ENCODE assay signal across 34 mouse cellular contexts in genomic region chr9:114384691-114385090, GRCm38 (mm10). TPM values are rescaled to one million over a fixed set of nuclear protein-coding genes. Genes with fewer than 3 reads are reported as not detected.
DNase-seq lines count a peak whose midpoint lies in the region; ATAC-seq and TF ChIP-seq lines count a peak whose summit lies in the region.
"Had no signal": no experiment of that assay in that cellular context is flagged by ENCODE, and none has a peak within 500 bp of the region (broad histone marks: within the 10 kb centered on the region; RNA-seq: fewer than 3 reads in every experiment).

No protein-coding gene starts in this region.

- no peaks in the 10 kb centered on the region for H3K27me3 ChIP-seq in intestine, embryonic 16.5 days (replicated peaks; ENCODE audit: control insufficient read depth, insufficient read depth, low read length)
- no peaks in the 10 kb centered on the region for H3K27me3 ChIP-seq in intestine, embryonic 15.5 days (replicated peaks)
- H3K27me3 ChIP-seq in ES-Bruce4 (ENCODE audit: control insufficient read depth, insufficient read depth, low read length, poor library complexity, severe bottlenecking) (no peaks in the 10 kb centered on the region), MEL (ENCODE audit: control insufficient read depth in 1 of 2, insufficient read depth in 2 of 2, low read length in 2 of 2) (no peaks in the 10 kb centered on the region)
- H3K27me3 ChIP-seq in intestine, postnatal 0 days (replicated peaks; ENCODE audit: control insufficient read depth, insufficient read depth, low read length), result no peaks in the 10 kb centered on the region
- H3K27me3 ChIP-seq in kidney, embryonic 15.5 days, result no peaks in the 10 kb centered on the region
- H3K27me3 ChIP-seq in neural tube, embryonic 15.5 days (replicated peaks), result no peaks in the 10 kb centered on the region
- H3K27me3 ChIP-seq: CH12.LX; forebrain, embryonic 13.5 days; heart, embryonic 13.5 days; hindbrain, embryonic 15.5 days had no signal

- no peak for DNase-seq in MEL (ENCODE audit: low read depth, low spot score)
- no peak for DNase-seq in adrenal gland, postnatal 36 days
- DNase-seq: adrenal gland, adult 2 months; adrenal gland, postnatal 14 days; B cell, adult 2 months; cerebellum, adult 18-20 months; cerebellum, adult 9-10 months; cerebellum, postnatal 14 days; gastrocnemius, postnatal 10 days; gastrocnemius, postnatal 36 days; heart, adult 2 months; heart, postnatal 14 days; heart, postnatal 4 days had no signal

- no peak for TF ChIP-seq EP300 in ES-Bruce4 (IDR thresholded peaks at IDR 0.05; ENCODE audit: insufficient read depth, low read depth, low read length)
- no peak for TF ChIP-seq EP300 in MEL (IDR thresholded peaks at IDR 0.05; ENCODE audit: low read depth in 1 of 2, low read length in 2 of 2)

- no peak for TF ChIP-seq RAD21 in MEL (IDR thresholded peaks at IDR 0.05; ENCODE audit: low read depth, low read length)

- H3K4me2 ChIP-seq in intestine, embryonic 16.5 days (ENCODE audit: low read depth, low read length), result no peak overlapping the region
- H3K4me2 ChIP-seq in intestine, embryonic 15.5 days (replicated peaks), result no peak overlapping the region
- H3K4me2 ChIP-seq in intestine, postnatal 0 days (replicated peaks; ENCODE audit: low read depth), result no peak overlapping the region
- no peak overlapping the region for H3K4me2 ChIP-seq in kidney, embryonic 15.5 days
- H3K4me2 ChIP-seq in neural tube, embryonic 15.5 days, result no peak overlapping the region
- H3K4me2 ChIP-seq: forebrain, embryonic 13.5 days; heart, embryonic 13.5 days; hindbrain, embryonic 15.5 days had no signal

- no peak for TF ChIP-seq POLR2A in ES-Bruce4 (IDR thresholded peaks at IDR 0.05; ENCODE audit: insufficient read depth, low read length)
- TF ChIP-seq POLR2A in MEL (IDR thresholded peaks at IDR 0.05; ENCODE audit: control insufficient read depth in 1 of 2, insufficient read depth in 1 of 2, low read depth in 1 of 2, low read length in 2 of 2, poor library complexity in 1 of 2), result no peak

- ATAC-seq in intestine, embryonic 16.5 days, result no peak
- ATAC-seq in intestine, embryonic 15.5 days, result no peak
- no peak for ATAC-seq in intestine, postnatal 0 days
- ATAC-seq in kidney, embryonic 15.5 days (replicated peaks; ENCODE audit: low FRiP score), result no peak
- ATAC-seq in neural tube, embryonic 15.5 days (ENCODE audit: low FRiP score), result no peak
- ATAC-seq: forebrain, embryonic 13.5 days; forebrain, embryonic 16.5 days had no signal

- H3K4me3 ChIP-seq in intestine, embryonic 16.5 days (ENCODE audit: low read length), result no peak overlapping the region
- H3K4me3 ChIP-seq in intestine, embryonic 15.5 days (replicated peaks), result no peak overlapping the region
- no peak overlapping the region for H3K4me3 ChIP-seq in ES-Bruce4 (ENCODE audit: low read depth, low read length)
- H3K4me3 ChIP-seq in MEL (ENCODE audit: control insufficient read depth in 1 of 2, insufficient read depth in 1 of 2, low read depth in 2 of 2, low read length in 2 of 2), result no peak overlapping the region
- H3K4me3 ChIP-seq in intestine, postnatal 0 days (ENCODE audit: low read depth, low read length), result no peak overlapping the region
- H3K4me3 ChIP-seq in kidney, embryonic 15.5 days (replicated peaks), result no peak overlapping the region
- no peak overlapping the region for H3K4me3 ChIP-seq in neural tube, embryonic 15.5 days (replicated peaks)
- H3K4me3 ChIP-seq: forebrain, embryonic 13.5 days; heart, adult 2 months; heart, embryonic 10.5 days; heart, embryonic 13.5 days; hindbrain, embryonic 15.5 days had no signal

- no peaks in the 10 kb centered on the region for H3K9me3 ChIP-seq in intestine, embryonic 16.5 days (ENCODE audit: control insufficient read depth, low read length)
- H3K9me3 ChIP-seq in intestine, embryonic 15.5 days, result no peaks in the 10 kb centered on the region
- H3K9me3 ChIP-seq in ES-Bruce4 (replicated peaks; ENCODE audit: control insufficient read depth, insufficient read depth, low read length, poor library complexity, severe bottlenecking), result no peaks in the 10 kb centered on the region
- no peaks in the 10 kb centered on the region for H3K9me3 ChIP-seq in MEL (replicated peaks; ENCODE audit: insufficient read depth, low read length)
- H3K9me3 ChIP-seq in intestine, postnatal 0 days (ENCODE audit: control insufficient read depth), result no peaks in the 10 kb centered on the region
- no peaks in the 10 kb centered on the region; the same call in 1 of the 2 replicates for H3K9me3 ChIP-seq in kidney, embryonic 15.5 days (replicated peaks)
- H3K9me3 ChIP-seq in neural tube, embryonic 15.5 days (replicated peaks), result no peaks in the 10 kb centered on the region
- H3K9me3 ChIP-seq: forebrain, embryonic 13.5 days; heart, embryonic 10.5 days; heart, embryonic 13.5 days; hindbrain, embryonic 15.5 days had no signal

- peaks cover 3% of the 10 kb centered on the region for H3K79me2 ChIP-seq in MEL (ENCODE audit: control insufficient read depth, insufficient read depth, low read length, poor library complexity)

- WGBS in intestine, embryonic 16.5 days, result 90% methylated on average over 24 of the region's 24 CpGs
- WGBS in intestine, embryonic 15.5 days, result 92% methylated on average over 24 of the region's 24 CpGs
- 93% methylated on average over 24 of the region's 24 CpGs for WGBS in intestine, postnatal 0 days
- 94% methylated on average over 24 of the region's 24 CpGs for WGBS in kidney, embryonic 15.5 days
- 94% methylated on average over 24 of the region's 24 CpGs for WGBS in neural tube, embryonic 15.5 days

- TF ChIP-seq CTCF in ES-Bruce4 (IDR thresholded peaks at IDR 0.05; ENCODE audit: low read depth, low read length) (peak; percentile 61), MEL (IDR thresholded peaks at IDR 0.05 in 2 of 3, conservative IDR thresholded peaks at IDR 0.05 in 1 of 3; ENCODE audit: control insufficient read depth in 1 of 3, insufficient read depth in 1 of 3, low read depth in 2 of 3, low read length in 3 of 3, poor library complexity in 1 of 3, severe bottlenecking in 1 of 3) (peak in 2 of 3 experiments; percentile 3 to 31; a peak in 2 of 6 replicates)
- 0 out of 2 replicates have a peak, but pooled peaks have one; percentile 19 for TF ChIP-seq CTCF in intestine, postnatal 0 days (IDR thresholded peaks at IDR 0.05; ENCODE audit: low read depth)

- H3K4me1 ChIP-seq in intestine, embryonic 16.5 days (ENCODE audit: control insufficient read depth, insufficient read depth, low read length), result peaks cover 22% of the 10 kb centered on the region
- H3K4me1 ChIP-seq in intestine, embryonic 15.5 days (replicated peaks), result peaks cover 17% of the 10 kb centered on the region
- H3K4me1 ChIP-seq in ES-Bruce4 (ENCODE audit: control insufficient read depth, insufficient read depth, low read length) (no peaks in the 10 kb centered on the region), MEL (ENCODE audit: control insufficient read depth in 1 of 2, insufficient read depth in 2 of 2, low read length in 2 of 2) (no peaks in the 10 kb centered on the region)
- H3K4me1 ChIP-seq in intestine, postnatal 0 days (replicated peaks; ENCODE audit: control insufficient read depth, insufficient read depth, low read length), result 0 out of 2 replicates have a peak, but pooled peaks cover 11% of the 10 kb centered on the region
- H3K4me1 ChIP-seq in kidney, embryonic 15.5 days, result peaks cover 26% of the 10 kb centered on the region
- 0 out of 2 replicates have a peak, but pooled peaks cover 2% of the 10 kb centered on the region for H3K4me1 ChIP-seq in neural tube, embryonic 15.5 days
- H3K4me1 ChIP-seq: forebrain, embryonic 13.5 days had no signal

- H3K9ac ChIP-seq in intestine, embryonic 16.5 days (ENCODE audit: low read depth, low read length), result no peak overlapping the region
- no peak overlapping the region for H3K9ac ChIP-seq in intestine, embryonic 15.5 days
- H3K9ac ChIP-seq in ES-Bruce4 (ENCODE audit: low read depth, poor library complexity, severe bottlenecking), result no peak overlapping the region
- no peak overlapping the region for H3K9ac ChIP-seq in MEL (ENCODE audit: control insufficient read depth, low read depth, low read length, poor library complexity, severe bottlenecking)
- H3K9ac ChIP-seq in intestine, postnatal 0 days (ENCODE audit: low read depth, low read length), result no peak overlapping the region
- no peak overlapping the region for H3K9ac ChIP-seq in kidney, embryonic 15.5 days
- H3K9ac ChIP-seq in neural tube, embryonic 15.5 days (replicated peaks), result no peak overlapping the region
- H3K9ac ChIP-seq: forebrain, embryonic 13.5 days; heart, embryonic 13.5 days; hindbrain, embryonic 15.5 days had no signal

- H3K27ac ChIP-seq in intestine, embryonic 16.5 days (ENCODE audit: low read length), result peak overlapping the region; percentile 88; the same call in 1 of the 2 replicates
- no peak overlapping the region for H3K27ac ChIP-seq in intestine, embryonic 15.5 days
- H3K27ac ChIP-seq in ES-Bruce4 (ENCODE audit: insufficient read depth, low read length) (no peak overlapping the region), MEL (ENCODE audit: control insufficient read depth, low read depth, low read length) (no peak overlapping the region)
- H3K27ac ChIP-seq in intestine, postnatal 0 days (ENCODE audit: low read depth, low read length), result peak overlapping the region; percentile 78
- no peak overlapping the region for H3K27ac ChIP-seq in kidney, embryonic 15.5 days
- H3K27ac ChIP-seq in neural tube, embryonic 15.5 days (replicated peaks), result no peak overlapping the region
- H3K27ac ChIP-seq: forebrain, embryonic 13.5 days; heart, adult 2 months; heart, embryonic 10.5 days; heart, embryonic 13.5 days; hindbrain, embryonic 15.5 days had no signal

- H3K36me3 ChIP-seq in intestine, embryonic 16.5 days (ENCODE audit: control insufficient read depth, insufficient read depth, low read length), result peaks cover 11% of the 10 kb centered on the region
- 0 out of 2 replicates have a peak, but pooled peaks cover 2% of the 10 kb centered on the region for H3K36me3 ChIP-seq in intestine, embryonic 15.5 days
- H3K36me3 ChIP-seq in ES-Bruce4 (ENCODE audit: control insufficient read depth, insufficient read depth, low read length, poor library complexity, severe bottlenecking) (0 out of 2 replicates have a peak, but pooled peaks cover 2% of the 10 kb centered on the region), MEL (ENCODE audit: control insufficient read depth in 1 of 2, insufficient read depth in 2 of 2, low read length in 2 of 2) (0 out of 4 replicates have a peak, but pooled peaks cover 0 to 1% of the 10 kb centered on the region in 2 experiments)
- peaks cover 15% of the 10 kb centered on the region; the same call in 1 of the 2 replicates for H3K36me3 ChIP-seq in intestine, postnatal 0 days (ENCODE audit: control insufficient read depth, insufficient read depth)
- H3K36me3 ChIP-seq in kidney, embryonic 15.5 days, result peaks cover 55% of the 10 kb centered on the region
- H3K36me3 ChIP-seq in neural tube, embryonic 15.5 days, result 0 out of 2 replicates have a peak, but pooled peaks cover 4% of the 10 kb centered on the region

RNA-seq across cellular contexts. Expression of gene Crtap, which starts 5.8 kb away (rescaled TPM):
- polyA plus RNA-seq in intestine, embryonic 16.5 days (2015; fragmentation: Nextera tagmentation; extraction: Ambion mirVana), result 98.2 and 104 TPM in 2 replicates
- polyA plus RNA-seq in intestine, embryonic 15.5 days (2015; fragmentation: Nextera tagmentation; extraction: Ambion mirVana), result 107 and 110 TPM in 2 replicates
- polyA plus RNA-seq in ES-Bruce4 (2011; ENCODE audit: insufficient read depth, insufficient read length, low read depth, missing spikeins), result 45.7 and 53.3 TPM in 2 replicates
- 17.3 and 21.5 TPM in 2 replicates for total RNA-seq in MEL (2012; rRNA removed)
- polyA plus RNA-seq in MEL (2012; ENCODE audit: insufficient read depth in 1 of 2, insufficient read length in 2 of 2, low read depth in 1 of 2, low replicate concordance in 2 of 2, missing spikeins in 1 of 2), result 10 to 100 TPM in 1 of 2 experiments, not detected in 1; 62.2 TPM
- polyA plus RNA-seq in intestine, postnatal 0 days (2015; fragmentation: Nextera tagmentation; extraction: Ambion mirVana), result 57.3 and 58.3 TPM in 2 replicates
- 128 and 138 TPM in 2 replicates for polyA plus RNA-seq in kidney, embryonic 15.5 days (2015; fragmentation: Nextera tagmentation; extraction: Ambion mirVana)
- 34.0 and 42.8 TPM in 2 replicates for polyA plus RNA-seq in neural tube, embryonic 15.5 days (2015; fragmentation: Nextera tagmentation; extraction: Ambion mirVana)
- total RNA-seq in adrenal gland, postnatal 36 days (2021), result 100 to 1,000 TPM; 111 to 112 TPM

RNA-seq across cellular contexts. Expression of gene Glb1, which starts 16.2 kb away (rescaled TPM):
- 295 and 399 TPM in 2 replicates for polyA plus RNA-seq in intestine, embryonic 16.5 days (2015; fragmentation: Nextera tagmentation; extraction: Ambion mirVana)
- polyA plus RNA-seq in intestine, embryonic 15.5 days (2015; fragmentation: Nextera tagmentation; extraction: Ambion mirVana), result 157 and 179 TPM in 2 replicates
- polyA plus RNA-seq in ES-Bruce4 (2011; ENCODE audit: insufficient read depth, insufficient read length, low read depth, missing spikeins) (41.1 TPM in 2 replicates), MEL (2012; ENCODE audit: insufficient read depth in 1 of 2, insufficient read length in 2 of 2, low read depth in 1 of 2, low replicate concordance in 2 of 2, missing spikeins in 1 of 2) (10 to 100 TPM in 1 of 2 experiments, not detected in 1; 15.7 TPM)
- 7.0 and 8.1 TPM in 2 replicates for total RNA-seq in MEL (2012; rRNA removed)
- polyA plus RNA-seq in intestine, postnatal 0 days (2015; fragmentation: Nextera tagmentation; extraction: Ambion mirVana), result 491 and 524 TPM in 2 replicates
- 54.0 and 58.4 TPM in 2 replicates for polyA plus RNA-seq in kidney, embryonic 15.5 days (2015; fragmentation: Nextera tagmentation; extraction: Ambion mirVana)
- 30.9 and 38.2 TPM in 2 replicates for polyA plus RNA-seq in neural tube, embryonic 15.5 days (2015; fragmentation: Nextera tagmentation; extraction: Ambion mirVana)
- total RNA-seq in adrenal gland, postnatal 36 days (2021), result 10 to 100 TPM; 29.1 to 32.1 TPM

RNA-seq across cellular contexts. Expression of gene Tmppe, which starts 16.2 kb away (rescaled TPM):
- 31.2 and 40.7 TPM in 2 replicates for polyA plus RNA-seq in intestine, embryonic 16.5 days (2015; fragmentation: Nextera tagmentation; extraction: Ambion mirVana)
- polyA plus RNA-seq in intestine, embryonic 15.5 days (2015; fragmentation: Nextera tagmentation; extraction: Ambion mirVana), result 18.3 and 22.1 TPM in 2 replicates
- 6.5 and 7.3 TPM in 2 replicates for polyA plus RNA-seq in ES-Bruce4 (2011; ENCODE audit: insufficient read depth, insufficient read length, low read depth, missing spikeins)
- 7.1 and 7.5 TPM in 2 replicates for total RNA-seq in MEL (2012; rRNA removed)
- polyA plus RNA-seq in MEL (2012; ENCODE audit: insufficient read depth in 1 of 2, insufficient read length in 2 of 2, low read depth in 1 of 2, low replicate concordance in 2 of 2, missing spikeins in 1 of 2), result 1 to 10 TPM in 1 of 2 experiments, not detected in 1; 9.2 TPM
- 25.7 and 30.0 TPM in 2 replicates for polyA plus RNA-seq in intestine, postnatal 0 days (2015; fragmentation: Nextera tagmentation; extraction: Ambion mirVana)
- polyA plus RNA-seq in kidney, embryonic 15.5 days (2015; fragmentation: Nextera tagmentation; extraction: Ambion mirVana), result 11.0 and 12.5 TPM in 2 replicates
- 8.8 and 11.8 TPM in 2 replicates for polyA plus RNA-seq in neural tube, embryonic 15.5 days (2015; fragmentation: Nextera tagmentation; extraction: Ambion mirVana)
- total RNA-seq in adrenal gland, postnatal 36 days (2021), result 1 to 10 TPM; 6.3 to 7.0 TPM

RNA-seq across cellular contexts. Expression of gene Bcl2a1c, which starts 54.8 kb away (rescaled TPM):
- not detected in 2 replicates for polyA plus RNA-seq in intestine, embryonic 16.5 days (2015; fragmentation: Nextera tagmentation; extraction: Ambion mirVana)
- not detected in 2 replicates for polyA plus RNA-seq in intestine, embryonic 15.5 days (2015; fragmentation: Nextera tagmentation; extraction: Ambion mirVana)
- polyA plus RNA-seq in ES-Bruce4 (2011; ENCODE audit: insufficient read depth, insufficient read length, low read depth, missing spikeins) (not detected in 2 replicates), MEL (2012; ENCODE audit: insufficient read depth in 1 of 2, insufficient read length in 2 of 2, low read depth in 1 of 2, low replicate concordance in 2 of 2, missing spikeins in 1 of 2) (not detected)
- total RNA-seq in MEL (2012; rRNA removed), result not detected in 2 replicates
- polyA plus RNA-seq in intestine, postnatal 0 days (2015; fragmentation: Nextera tagmentation; extraction: Ambion mirVana), result not detected in 2 replicates
- not detected in 2 replicates for polyA plus RNA-seq in kidney, embryonic 15.5 days (2015; fragmentation: Nextera tagmentation; extraction: Ambion mirVana)
- polyA plus RNA-seq in neural tube, embryonic 15.5 days (2015; fragmentation: Nextera tagmentation; extraction: Ambion mirVana), result not detected in 2 replicates
- total RNA-seq in adrenal gland, postnatal 36 days (2021), result not detected
- total RNA-seq: adrenal gland, adult 2 months; adrenal gland, postnatal 14 days; gastrocnemius, adult 18-20 months; gastrocnemius, postnatal 10 days; gastrocnemius, postnatal 36 days; granulocyte monocyte progenitor cell, adult 5-6 weeks; heart, adult 2 months; heart, postnatal 14 days; heart, postnatal 4 days had no signal
- polyA plus RNA-seq: adrenal gland, adult 2 months; brain, embryonic 14.5 days; embryonic facial prominence, embryonic 11.5 days; embryonic facial prominence, embryonic 14.5 days; forebrain, embryonic 13.5 days; forebrain, embryonic 16.5 days; heart, adult 2 months; heart, embryonic 10.5 days; heart, embryonic 13.5 days; heart, embryonic 16.5 days; hindbrain, embryonic 11.5 days; hindbrain, embryonic 15.5 days; intestine, embryonic 14.5 days; kidney, adult 2 months had no signal

Comparison
In these comparisons a context has a peak if more than half of its experiments do, and no peak if none do; other contexts are left out.
1. H3K27ac ChIP-seq: peak in intestine, embryonic 16.5 days (single experiment) and intestine, postnatal 0 days (single experiment); none in intestine, embryonic 15.5 days (single experiment), ES-Bruce4 (single experiment), MEL (single experiment), kidney, embryonic 15.5 days (single experiment) and neural tube, embryonic 15.5 days (single experiment).
2. Peak in every context shown above with its lines, with median percentiles within 50 percentile points of each other: CTCF ChIP-seq.